Mouse (Mus musculus) stomach, postnatal 0 days (tissue): ENCODE measurements around the gene St6galnac5.

ENCODE experiments used
- CTCF ChIP-seq: IDR thresholded peaks from 2 replicates; pipeline ENCODE4 v1.5.1; 2016; ENCODE audit warnings: antibody characterized with exemption, low read depth, mild to moderate bottlenecking, moderate library complexity
- EP300 ChIP-seq: optimal IDR thresholded peaks from 2 replicates; pipeline ENCODE3; 2016; ENCODE audit warnings: antibody characterized with exemption

DNA sequence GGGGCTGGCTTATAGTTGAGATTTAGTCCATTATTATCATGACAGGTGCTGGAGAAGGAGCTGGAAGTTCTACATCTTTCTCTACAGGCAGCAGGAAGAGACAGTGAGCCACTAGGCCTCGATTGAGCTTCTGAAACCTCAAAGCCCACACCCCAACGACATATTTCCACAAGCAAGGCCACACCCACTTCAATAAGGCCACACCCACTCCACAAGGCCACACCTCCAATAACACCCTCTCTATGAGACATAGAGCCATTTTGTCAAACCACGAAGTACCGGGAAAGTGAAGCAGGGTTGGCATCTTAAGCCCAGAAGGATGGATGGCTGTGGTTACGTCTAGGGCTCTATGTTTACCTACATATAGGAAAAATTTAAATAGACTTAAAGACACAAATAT, 84.8 kb downstream of the St6galnac5 start:
- TF ChIP-seq EP300 (no peak), CTCF (no peak)
